Mouse (Mus musculus) spleen, postnatal 14 days (tissue): ENCODE data around the gene Pfas.
A peak's percentile ranks its signal among the peaks of the same experiment; 100 is the strongest.
"Not testable (repeated sequence)": the region's sequence is repeated elsewhere in the genome, so short reads cannot be mapped to it uniquely, and the experiment has no call there.

Experiments
- DNase-seq, 2 experiments: peaks; one replicate each; pipeline ENCODE4 v3.0.0; 2021 to 2022; ENCODE audit warnings: low spot score in 2 of 2

Gene Pfas

DNA sequence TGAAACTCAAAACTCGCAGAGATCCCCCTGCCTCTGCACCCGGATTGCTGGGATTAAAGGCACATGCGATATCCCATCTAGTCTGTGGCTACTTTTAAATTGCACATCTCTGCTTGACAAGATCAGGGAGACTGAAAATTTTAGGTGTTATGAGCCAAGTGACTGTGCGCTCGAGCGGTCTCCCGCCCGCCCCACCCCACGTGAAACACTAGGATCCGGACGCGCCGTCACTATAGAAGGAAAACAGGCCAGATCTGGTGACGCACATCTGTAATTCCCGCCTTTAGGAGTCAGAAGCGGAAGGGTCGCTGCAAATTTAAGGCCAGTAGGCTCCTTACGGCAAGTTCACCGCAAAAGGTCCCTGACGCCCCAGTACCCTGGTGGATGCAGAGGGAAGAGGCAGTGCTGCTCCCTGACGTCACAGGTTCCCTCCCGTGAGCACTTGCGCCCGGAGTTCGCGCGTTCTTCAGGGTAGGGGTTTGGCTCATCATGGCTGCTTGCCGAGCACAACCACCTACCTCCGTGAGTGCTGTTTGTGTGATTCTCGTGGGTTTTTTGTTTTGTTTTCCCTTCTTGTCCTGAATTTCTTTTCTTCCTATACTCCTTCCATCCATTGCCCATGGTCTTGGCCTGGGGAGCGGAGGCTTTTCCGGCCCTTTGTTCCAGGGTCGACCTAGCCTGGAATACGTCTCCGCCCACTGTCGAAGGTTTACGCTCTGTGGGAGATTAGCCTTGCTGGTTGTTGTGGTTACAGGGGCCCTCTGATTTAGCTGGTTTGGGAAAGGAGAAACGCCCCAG, 7.6 kb upstream of the Pfas start, which contains the start of gene Ctc1:
TSS of gene Ctc1 (plus strand) at position 268 of the 798 bp plus-strand sequence.
- DNase-seq: peak; percentile 79 to 88

DNA sequence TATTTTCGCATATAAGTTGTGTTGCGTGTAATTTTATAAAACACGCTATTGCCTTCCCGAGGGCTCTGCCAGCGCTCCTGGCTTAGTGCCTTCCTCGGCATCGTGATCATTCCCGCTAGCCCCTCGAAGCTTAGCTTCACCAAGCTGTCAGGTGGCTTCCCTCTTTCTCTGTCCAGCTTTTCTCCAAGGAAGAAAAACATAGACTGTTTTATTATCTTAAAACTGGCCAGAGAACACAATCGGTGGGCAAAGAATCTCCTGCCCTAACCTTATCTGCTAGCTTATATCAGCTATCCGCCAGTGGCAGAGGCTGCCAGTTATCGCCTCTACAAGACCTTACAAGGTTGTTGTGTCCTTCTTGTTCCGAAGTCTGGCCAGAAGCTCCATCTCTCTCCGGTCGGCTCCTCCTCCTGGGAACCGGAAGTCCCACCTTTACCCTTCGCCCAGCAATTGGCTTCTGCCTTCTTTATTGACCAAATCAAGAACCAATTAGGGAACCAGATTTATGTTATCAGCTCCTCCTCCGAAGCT, 3.9 kb upstream of the Pfas start:
- peak; percentile 70 to 77 for DNase-seq

DNA sequence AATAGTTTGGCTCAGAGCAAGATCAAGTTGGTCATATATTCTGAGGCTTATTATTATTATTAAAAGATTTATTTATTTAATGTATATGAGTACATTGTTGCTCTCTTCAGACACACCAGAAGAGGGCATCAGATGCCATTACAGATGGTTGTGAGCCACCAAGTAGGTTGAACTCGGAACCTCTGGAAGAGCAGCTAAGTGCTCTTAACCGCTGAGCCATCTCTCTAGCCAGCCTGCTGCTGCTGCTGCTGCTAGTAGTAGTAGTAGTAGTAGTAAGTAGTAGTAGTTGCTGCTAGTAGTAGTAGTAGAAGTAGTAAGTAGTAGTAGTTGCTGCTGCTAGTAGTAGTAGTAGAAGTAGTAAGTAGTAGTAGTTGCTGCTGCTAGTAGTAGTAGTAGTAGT, 3.2 kb upstream of the Pfas start:
- DNase-seq: not testable (repeated sequence)

DNA sequence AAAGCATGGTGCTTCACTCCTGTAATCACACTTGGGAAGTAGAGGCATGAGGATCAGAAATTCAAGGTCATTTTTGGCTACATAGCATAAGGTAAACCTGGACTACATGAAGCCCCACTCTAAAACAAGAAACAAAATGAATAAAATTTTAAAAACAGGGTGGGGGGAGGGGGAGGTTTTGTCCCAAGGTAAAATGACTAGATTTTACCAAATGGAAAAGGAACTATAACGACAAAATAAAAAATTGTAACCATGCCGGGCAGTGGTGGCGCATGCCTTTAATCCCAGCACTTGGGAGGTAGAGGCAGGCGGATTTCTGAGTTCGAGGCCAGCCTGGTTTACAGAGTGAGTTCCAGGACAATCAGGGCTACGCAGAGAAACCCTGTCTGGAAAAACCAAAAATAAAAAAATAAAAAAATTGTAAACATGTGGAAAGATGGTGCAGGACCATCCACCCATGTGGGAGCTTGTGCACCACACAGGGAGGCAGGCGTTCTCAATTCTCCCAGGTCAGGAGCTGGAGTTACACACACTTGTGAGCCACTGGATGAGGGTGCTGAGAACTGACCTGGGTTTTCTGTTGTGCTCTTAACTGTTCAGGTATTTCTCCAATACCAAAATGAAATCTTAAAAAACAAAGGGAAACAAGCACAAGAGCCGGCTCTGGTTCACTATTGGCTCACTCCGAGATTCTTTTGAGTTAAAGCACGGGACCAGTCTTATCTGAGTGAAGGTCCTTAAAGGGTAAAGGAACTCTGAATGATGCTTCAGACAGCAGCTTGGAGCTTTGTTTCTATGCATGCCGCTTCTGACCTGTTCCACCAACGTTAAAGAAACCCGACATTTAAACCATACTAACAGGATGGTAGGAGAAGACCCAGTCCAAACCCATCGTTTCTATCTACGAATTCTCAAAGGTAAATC, 2.4 kb upstream of the Pfas start:
- DNase-seq: no peak

DNA sequence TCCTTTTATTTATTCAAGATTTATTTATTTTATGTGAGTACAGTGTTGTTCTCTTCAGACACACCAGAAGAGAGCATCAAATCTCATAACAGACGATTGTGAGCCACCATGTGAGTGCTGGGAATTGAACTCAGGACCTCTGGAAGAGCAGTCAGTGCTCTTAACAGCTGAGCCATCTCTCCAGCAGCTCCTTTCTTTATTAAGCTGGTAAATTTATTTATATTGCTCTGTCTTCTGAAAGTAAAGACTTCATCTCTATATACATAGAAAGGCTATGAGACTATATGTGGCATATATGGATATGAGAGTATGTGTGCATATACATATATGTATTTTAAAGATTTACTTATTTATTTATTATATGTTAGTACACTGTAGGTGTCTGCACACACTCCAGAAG, 1.2 kb upstream of the Pfas start:
- no peak for DNase-seq

DNA sequence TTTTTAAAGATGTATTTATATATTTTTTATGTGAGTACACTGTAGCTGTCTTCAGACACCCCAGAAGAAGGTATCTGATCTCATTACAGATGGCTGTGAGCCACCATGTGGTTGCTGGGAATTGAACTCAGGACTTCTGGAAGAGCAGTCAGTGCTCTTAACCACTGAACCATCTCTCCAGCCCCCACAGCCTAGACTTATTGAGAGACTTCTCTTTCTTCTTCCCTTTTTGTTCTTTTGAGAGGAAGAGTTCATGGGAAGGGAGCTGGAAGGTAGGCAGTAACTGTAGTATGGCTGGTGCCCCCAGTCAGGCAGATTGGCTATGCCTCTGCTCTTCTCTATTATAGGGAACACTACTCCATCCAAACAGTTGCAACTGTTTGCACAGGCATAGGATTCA, 1.7 kb downstream of the Pfas start:
- DNase-seq: not testable (repeated sequence)

DNA sequence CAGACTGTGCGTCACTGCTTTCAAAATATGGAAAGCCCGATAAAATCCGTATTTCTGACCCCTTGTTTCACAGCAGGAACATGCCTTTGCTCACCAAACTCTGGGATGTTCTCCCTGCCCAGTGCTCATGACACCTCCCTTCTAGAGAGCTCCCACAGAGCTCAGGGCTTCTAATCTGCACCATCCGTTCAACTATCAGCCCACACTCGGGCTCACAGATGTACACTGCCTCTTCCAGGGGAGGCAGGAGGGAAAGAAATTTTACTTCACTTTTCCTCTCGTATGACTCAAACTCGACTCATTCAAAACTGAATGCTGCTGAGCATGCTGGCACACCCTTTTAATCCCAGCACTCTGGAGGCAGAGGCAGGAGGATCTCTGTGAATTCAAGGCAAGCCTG, 3.1 kb downstream of the Pfas start:
- no peak for DNase-seq

DNA sequence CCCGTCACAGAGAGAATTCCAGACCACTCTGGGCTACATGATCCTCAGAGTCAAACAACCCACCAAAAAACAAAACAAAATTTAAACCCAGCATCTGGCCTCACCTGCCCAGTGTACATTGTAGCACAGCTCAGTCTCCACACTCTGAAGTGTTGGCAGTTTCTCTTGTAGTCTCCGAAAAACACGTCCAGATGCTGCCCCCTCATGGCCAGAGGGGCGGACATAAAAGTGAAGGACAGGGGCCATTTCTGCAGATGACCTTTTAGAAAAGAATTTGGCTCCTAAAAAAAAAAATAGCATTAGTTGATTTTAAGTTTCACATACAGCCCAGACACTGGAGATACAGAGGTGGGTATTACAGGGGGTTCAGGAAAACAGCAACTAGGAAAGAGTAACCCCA, 4.7 kb downstream of the Pfas start:
- DNase-seq: no peak

DNA sequence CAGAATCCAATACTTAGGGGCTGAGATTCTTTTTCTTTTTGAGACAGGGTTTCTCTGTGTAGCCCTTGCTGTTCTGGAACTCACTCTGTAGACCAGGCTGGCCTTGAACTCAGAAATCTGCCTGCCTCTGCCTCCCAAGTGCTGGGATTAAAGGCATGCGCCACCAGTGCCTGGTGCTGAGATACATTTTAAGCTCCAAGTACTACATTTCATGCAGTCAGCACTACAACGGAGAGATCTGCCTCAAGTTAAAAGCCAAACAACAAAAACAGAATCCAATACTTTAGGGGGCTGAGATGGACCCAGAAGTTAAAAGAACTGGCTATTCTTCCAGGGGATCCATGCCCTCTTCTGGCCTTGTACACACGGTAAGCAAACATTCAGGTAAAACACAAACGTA, 5.5 kb downstream of the Pfas start:
- DNase-seq: not testable (repeated sequence)

DNA sequence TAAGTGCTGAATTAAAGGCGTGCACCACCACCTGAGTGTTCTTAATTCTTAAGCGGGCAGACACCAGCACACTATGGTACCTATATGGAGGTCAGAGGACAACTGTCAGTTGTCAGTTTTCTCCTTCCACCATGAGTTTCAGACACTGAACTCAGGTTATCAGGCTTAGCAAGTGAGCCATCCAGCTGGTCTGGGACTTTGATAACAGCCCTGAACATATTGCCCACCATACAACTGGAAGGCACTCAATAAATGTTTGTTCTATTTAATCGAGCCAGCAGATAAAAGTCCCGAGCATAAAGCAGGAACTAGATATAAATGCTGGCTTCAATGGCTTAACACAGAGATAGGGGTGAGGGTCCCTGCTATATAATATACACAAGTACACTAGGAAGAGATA, 11.2 kb downstream of the Pfas start:
- no peak for DNase-seq

DNA sequence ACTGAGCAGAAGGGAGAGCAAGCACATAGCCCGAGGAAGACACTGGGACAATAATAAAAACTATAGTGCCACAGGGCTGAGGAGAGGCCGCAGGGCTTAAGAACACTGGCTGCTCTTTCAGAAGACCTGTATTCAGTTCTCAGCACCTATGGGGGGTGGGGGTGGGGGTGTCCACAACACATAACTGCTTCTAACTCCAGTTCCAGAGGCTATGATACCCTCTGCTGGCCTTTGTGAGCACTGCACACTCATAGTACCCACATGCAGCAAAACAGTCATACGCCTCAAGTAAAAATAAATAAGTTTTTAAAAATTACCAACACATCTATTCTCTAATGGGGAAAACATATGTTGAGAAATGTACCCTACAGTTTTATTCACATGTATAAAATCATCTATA, 13.9 kb downstream of the Pfas start:
- DNase-seq: no peak

DNA sequence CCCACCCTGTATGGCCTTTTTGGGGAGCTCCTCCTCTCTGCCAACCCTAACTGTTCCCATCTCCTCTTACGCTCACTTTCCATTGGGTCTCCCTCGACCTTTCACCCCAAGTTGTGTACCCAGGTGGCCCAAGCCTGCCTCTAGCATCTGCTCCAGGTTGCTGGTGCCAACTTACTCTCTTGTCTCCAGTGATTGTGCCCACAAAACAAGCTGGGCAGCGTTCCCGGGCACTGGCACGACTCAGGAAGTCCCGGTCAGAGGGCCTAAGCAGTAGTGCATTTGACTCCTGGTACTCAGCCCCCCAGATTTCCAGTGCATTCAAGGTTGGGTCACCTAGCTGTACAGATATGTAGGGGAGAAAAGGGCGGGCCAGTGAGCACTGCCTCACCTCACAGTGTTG, 15.1 kb downstream of the Pfas start:
- DNase-seq: no peak

DNA sequence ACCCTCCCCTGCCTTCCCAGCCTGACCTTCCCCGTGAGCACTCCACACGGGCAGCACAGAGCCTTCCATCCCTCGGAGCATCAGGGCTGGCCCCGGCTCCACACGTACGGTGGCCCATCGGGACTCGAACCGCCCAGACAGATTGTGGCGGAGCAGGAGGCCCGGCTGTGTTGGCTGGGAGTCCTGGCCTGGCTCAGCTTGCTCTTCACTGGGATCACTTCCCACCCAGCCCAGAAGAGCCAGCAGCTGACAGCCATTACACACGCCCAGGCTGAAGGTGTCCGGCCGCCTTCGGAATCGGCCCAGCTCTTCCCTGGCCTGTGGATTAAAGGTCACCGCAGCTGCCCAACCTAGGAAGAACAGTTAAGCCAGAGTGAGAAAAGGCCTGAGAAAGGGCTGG, 19.9 kb downstream of the Pfas start:
- DNase-seq: no peak

DNA sequence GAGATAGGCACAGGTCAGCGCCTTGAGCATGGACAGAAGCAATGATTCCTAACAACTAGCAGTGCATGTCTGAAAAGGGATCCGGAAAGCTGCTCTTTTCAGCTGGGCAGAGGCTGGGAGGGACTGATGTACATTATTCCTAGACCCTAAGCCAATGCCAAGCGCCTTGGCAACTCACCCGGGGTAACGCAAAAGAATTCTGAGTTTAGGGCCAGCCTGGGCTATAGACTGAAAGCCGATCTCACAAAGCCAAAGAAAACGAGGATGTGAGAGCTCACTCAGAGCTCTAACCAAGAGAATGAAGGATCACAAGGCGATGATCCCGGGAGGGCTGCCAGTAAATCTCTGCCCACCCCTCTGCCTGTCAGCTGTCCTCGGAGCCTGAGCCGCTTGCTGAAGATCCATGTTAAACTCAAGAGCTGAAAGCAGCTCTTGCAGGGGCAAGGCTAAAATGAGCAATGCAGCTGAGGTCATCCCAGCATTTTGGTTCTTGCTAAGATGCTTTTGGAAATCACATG, 20.8 kb downstream of the Pfas start:
- DNase-seq: no peak

DNA sequence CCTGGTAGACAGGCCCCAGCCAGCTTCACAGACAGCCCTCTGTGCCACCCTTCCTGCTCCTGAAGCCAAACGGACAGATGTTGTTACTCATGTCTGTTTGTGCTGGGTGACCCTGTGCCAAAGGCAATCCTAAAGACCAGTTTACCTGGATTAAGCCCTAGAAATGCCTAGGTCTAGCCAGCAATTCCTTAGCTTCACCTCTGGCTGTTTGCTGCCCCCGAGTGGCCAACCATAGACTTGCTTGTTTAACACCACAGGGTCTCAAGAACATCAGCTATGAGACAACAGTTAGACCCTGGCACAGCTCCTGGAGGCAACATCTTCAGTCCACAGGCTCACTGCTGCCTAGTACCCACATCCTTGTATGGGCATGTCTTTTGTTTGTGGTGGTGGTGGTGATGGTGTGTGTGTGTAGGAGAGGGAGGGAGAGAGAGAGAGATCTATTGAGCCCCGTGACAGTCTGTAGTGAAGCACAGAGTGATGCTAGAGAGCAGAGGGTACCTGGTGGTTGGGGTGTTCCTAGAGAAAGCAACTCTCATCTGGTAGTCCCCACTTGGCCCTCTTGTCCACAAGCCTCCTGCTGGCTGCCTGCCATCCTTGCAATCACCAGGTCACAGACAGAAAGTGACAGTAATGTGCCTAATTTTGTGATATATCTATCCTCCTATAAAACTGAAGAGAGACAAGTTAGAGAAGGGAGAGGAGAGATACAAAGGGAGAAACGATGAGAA, 25.5 kb downstream of the Pfas start:
- peak; percentile 53 to 65 for DNase-seq

DNA sequence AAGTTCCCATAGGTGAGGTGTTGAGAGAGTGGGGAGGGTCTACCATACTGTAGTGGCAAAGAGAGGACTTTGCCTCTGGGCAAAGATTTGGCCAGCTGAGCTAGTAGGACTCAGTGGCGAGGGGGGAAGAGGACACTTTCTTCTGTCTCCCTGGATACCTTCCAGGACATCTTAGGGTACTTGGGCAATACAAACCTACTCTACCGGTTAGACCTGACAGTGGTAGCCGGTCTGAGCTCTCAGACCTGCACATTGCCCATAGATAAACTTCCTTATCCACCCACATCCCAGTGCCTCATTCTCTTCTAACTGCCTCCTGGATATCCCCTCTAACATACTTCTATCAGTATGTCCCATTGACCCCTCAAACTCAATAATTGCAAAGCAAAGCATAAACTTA, 27.3 kb downstream of the Pfas start:
- no peak for DNase-seq

DNA sequence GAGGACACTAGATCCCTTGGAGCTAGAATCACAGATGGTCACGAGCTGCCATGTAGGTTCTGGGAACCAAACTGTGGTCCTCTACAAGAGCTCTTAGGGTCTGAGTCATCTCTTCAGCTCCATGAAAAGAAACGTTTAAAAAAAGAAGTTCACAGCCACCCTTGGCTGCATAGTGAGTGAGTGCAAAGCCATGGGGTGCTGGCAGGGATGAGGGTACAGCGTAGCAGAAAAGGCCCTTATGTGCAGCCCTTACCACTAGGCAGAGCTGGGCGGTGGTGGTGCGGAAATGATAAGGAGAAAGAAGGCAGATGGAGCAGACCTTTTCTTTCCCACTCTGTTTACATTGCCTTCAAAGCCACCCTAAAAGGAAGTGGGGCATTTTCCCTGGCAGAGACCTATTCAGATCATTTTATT, 28.9 kb downstream of the Pfas start:
- no peak for DNase-seq

DNA sequence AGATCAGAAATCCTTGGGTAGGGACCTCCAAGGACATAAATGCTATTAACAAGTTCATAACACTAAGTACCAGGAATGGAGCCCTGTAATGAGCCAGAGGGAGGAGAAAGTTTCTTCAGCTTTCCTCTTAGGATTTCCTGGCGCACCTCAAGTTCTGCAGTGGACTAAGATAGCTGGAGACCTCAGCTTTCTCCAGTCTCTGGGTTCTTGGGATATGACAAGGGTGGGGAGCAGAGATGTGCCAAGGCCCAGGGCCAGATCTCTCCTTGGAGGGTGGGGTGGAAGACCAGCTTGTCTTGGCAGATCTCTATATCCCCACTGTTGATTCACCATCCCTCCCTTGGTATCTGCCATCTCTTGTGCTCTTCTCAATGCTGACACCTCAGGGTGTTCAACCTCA, 32.7 kb downstream of the Pfas start:
- no peak for DNase-seq

DNA sequence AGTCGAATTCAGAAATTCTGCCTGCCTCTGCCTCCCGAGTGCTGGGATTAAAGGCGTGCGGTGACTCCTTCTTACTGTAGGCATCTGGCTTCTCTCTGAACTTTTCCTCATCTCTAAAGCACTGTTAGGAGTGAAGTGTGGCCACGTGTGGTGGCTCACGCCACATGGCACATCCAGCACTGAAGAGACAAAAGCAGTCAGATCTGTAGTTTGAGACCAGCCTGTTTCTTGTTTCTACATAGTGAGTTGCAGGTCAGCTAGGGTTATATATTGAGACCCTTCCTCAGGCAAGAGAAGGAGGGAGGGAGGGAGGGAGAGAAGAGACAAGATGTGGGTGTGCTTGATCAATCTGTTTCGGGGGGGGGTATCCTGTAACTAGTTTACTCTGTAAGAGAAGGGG, 33.2 kb downstream of the Pfas start, which contains the start of gene Rangrf:
TSS of gene Rangrf (minus strand) at position 101 of the 400 bp plus-strand sequence.
- DNase-seq: no peak

DNA sequence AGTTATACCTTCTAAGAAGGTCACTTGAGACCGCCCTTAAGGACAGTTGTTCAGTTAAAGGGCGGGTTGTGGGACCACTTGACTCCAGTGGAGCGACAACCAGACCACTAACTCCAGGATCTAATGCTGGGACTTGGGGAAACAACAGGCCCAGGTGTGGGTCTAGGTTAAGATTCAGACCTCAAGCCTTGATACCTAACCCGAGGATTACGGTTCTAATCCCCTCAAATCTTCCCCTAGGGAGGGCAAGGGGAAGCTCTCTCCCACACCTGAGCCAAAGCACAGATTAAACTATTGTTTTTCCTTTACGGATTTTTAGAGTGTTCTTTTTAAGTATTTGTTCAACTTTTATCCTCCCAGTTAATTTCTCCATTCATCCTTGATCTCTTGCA, 34.2 kb downstream of the Pfas start:
- DNase-seq: no peak

DNA sequence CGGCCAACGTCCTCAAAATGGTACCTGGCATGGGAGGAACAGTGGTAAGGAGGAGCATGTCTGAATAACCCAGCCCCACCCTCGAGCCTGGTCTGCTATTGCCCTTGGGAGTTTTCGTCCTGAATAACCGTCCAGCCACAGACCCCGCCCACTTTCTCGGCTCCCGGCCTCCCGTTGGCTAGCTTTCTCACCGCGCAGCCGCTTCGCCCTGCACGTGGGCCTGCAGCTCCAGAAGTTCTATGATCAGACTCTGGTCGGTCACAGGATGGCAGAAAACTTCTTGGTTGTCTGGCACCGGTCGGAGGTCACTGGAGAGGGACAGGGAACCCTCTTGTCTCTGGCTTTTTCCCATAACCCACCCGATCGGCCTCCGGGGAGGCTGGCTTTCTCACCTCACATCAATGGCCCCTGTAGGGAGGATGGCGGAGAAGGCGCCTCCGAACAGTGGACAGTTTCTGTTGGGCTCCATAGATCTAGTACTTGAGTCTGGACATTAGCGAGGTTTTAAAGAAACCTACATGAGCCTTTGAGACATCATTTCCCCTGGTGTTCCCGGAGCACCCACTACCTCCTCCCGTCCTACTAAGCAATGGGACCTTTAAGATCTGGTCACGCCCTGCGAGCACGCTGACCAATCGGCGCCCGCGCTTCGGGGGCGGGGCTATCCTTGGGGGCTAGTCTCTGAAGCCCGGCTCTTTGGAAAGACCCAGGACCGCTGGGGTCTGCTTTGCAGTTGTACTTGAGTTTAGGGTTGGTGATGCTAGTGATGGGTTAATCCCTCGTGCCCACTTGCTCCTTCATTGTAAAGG, 34.8 kb downstream of the Pfas start:
- DNase-seq: peak; percentile 57 to 68
